Mouse (Mus musculus): ENCODE results near the gene Ankrd31.
"Not testable (repeated sequence)": the region's sequence is repeated elsewhere in the genome, so short reads cannot be mapped to it uniquely, and the experiment has no call there.

The Ankrd31 gene

GRCm38 (mm10) chr13:96859161-96859560, 111.1 kb downstream of the Ankrd31 start:
- DNase-seq (ENCODE audit: low read depth): no peak

- DNase-seq (ENCODE audit: low read depth): no peak
Measured at GRCm38 (mm10) chr13:96870742-96871141, 122.7 kb downstream of the Ankrd31 start.

DNA sequence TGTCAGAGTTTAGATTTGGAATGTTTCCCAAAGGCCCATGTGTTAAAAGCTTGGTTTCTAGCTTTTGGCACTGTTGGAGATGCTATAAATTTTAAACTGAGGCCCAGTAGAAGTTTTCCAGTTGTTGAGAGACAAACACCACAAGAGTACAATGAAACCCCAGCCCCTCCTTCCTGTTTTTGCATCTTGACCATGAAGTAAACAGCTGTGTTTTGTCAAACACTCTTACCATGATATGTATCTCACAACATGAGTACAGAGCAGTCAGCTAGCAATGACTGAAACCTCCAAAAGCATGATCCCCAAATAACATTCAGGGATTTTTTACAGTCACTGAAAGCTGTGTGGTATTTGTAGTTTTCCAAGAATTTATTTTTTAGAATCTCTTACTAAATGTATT, 126.0 kb downstream of the Ankrd31 start:
- DNase-seq (ENCODE audit: low read depth): no peak

DNA sequence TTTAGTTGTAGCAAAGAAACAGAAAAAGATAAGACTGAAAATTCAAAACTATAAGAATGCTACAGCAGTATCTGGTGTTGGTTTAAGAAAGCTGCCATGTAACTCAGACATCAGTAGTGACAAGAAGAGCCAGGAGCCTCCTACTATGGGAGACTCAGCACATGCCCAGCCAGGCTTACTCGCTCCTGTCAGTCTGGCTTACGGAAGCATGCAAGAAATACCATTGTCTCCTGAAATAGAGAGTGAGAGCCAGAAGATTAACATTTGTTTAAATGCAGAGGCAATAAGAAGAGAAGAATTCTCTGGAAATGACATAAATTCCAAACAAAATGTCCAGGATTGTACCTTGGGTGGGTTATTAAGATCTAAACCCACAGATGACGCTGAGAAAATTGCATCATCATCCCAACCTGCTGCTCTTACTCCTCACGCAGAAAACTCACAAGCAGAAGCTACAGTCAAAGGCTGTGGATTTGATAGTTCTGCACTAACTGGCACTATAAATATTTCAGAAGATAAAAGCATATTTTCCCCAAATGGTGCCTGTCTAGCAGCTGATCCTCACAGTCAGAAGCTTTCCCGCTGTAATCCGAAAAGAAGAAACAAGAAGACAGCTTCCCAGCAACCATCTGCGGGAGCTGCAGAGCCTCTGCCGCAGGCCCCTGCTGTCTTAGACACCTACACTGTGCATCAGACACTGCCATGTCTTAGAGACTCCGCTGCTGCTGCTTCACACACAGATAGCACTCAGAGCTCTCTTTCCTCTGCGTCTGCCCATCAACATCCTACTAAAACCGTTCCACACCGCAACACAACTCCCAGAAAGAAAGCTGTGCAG, 130.4 kb downstream of the Ankrd31 start:
- no peak for DNase-seq (ENCODE audit: low read depth)

GRCm38 (mm10) chr13:96884534-96884933, 136.5 kb downstream of the Ankrd31 start:
- DNase-seq (ENCODE audit: low read depth): no peak

GRCm38 (mm10) chr13:96889985-96890384, 141.9 kb downstream of the Ankrd31 start:
- DNase-seq (ENCODE audit: low read depth): no peak

DNA sequence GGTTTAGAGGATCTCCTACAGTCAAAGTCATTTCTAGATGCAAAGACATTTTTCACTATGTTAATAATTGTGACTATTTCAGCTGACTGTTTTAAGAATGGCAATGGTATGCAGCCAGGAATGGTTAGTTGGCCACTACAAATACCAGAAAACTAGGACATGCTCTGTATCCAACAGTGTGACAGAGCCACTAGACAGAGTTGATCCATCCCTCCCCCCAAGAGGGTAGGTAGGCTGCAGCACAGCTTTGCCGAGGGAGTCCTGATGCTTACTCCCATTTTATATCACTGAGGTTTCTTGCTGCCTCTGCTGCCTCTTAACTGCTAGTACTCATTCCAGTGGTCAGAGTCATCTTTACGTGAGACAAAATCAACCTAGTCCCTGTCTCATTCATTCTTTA, 147.1 kb downstream of the Ankrd31 start:
- DNase-seq (ENCODE audit: low read depth): no peak

GRCm38 (mm10) chr13:96906717-96907116, 158.6 kb downstream of the Ankrd31 start:
- DNase-seq (ENCODE audit: low read depth): no peak

DNA sequence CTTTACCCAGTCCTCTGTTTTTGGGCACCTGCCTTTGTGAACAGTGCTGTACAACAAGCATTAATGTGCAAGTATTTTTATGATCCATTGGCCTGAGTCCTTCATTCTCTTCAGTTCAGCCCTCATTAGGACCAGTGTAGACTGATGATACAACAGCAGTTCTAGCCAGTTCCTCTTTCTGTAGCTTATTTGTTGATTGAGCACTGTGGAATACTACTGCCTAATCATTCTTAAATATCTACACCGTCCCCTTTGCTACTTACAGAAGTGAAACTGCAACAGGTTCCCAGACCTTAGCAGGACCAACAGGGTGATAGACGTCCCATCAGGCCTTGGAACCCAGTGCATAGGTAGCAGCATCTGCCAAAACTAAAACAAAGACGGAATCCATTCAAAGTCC, 163.1 kb downstream of the Ankrd31 start:
- no peak for DNase-seq (ENCODE audit: low read depth)

- DNase-seq (ENCODE audit: low read depth): not testable (repeated sequence)
Measured at GRCm38 (mm10) chr13:96923134-96923533, 175.1 kb downstream of the Ankrd31 start.

GRCm38 (mm10) chr13:96923999-96924961, 176.2 kb downstream of the Ankrd31 start, which contains the start of gene Gcnt4:
TSS of gene Gcnt4 (plus strand) at chr13:96924689.
- peak; percentile 16 for DNase-seq (ENCODE audit: low read depth)

DNA sequence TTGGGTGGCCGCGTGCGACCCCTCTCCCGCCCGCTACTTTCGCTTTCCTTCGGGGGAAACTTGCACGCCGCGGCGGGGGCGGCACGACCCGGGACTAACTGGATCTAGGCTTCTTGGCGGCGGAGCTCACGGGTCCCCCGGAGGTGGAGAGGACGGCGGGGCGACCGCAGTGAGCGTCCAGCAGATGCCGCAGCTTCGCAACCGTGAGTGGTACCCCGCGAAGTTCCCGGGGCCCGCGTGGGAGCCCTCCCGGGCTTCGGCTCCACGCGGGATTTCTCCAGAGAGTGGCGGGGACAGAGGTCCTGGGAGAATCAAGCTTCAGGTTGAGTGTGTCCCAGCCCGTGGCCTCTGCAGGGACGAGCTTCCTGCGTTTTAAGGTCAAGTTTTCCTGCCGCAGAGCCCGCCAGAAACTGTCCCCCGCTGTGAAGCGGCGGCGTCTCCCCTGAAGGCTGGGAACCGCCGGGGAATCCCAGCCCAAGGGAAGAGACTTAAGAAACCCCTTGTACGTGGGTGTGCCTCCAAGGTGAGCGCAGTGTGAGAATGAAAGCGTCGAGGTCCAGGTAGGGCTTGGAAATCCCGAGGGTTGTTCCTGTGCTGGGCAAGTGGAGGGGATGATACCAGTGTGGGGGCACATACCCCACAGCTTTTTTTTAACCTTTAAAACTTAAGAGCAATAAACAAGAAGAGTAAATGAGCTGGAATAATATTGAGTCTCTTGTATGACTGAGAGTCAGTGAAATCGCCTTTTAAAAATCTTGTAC, 177.1 kb downstream of the Ankrd31 start:
- DNase-seq (ENCODE audit: low read depth): no peak

- no peak for DNase-seq (ENCODE audit: low read depth)
Measured at GRCm38 (mm10) chr13:96925991-96926725, 178.1 kb downstream of the Ankrd31 start.

DNA sequence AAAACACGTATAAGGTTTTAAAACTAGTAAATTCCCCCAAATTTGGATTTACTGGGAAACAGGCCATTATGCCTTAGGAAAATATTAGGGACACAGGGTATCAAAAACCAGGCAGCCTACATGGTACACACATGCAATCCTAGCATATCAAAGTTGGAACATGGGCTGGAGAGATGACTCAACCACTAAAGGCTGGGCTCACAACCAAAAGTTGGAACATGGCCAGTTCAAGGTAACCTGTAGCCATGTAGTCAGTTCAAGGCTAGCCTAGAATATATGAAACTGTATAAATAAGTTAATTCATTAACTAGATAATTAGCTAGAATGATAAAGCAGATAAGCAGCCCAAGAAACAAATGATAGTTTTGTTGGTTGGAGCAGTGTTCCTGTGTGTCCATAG, 179.7 kb downstream of the Ankrd31 start:
- no peak for DNase-seq (ENCODE audit: low read depth)

- no peak for DNase-seq (ENCODE audit: low read depth)
Measured at GRCm38 (mm10) chr13:96928432-96929039, 180.5 kb downstream of the Ankrd31 start.

DNA sequence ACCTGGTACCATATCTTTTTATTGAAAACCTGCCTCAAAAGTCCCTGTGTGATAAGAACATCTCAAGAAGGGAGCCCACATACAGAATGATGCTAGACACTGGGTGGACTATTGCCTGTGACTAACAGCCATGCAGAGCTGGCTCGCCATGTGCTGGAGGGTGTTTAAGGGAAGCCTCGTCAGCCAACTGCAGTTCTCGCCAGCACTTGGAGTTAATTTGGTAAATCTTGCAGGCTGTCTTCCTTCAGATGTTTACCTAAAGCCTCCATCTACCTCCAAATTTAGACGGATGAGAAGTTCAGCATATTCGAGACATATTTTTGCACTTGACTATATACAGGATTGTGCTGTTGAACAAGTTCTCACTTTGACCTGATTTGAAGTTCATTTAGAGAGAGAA, 184.7 kb downstream of the Ankrd31 start:
- DNase-seq (ENCODE audit: low read depth): no peak

GRCm38 (mm10) chr13:96933367-96933766, 185.3 kb downstream of the Ankrd31 start:
- no peak for DNase-seq (ENCODE audit: low read depth)

- no peak for DNase-seq (ENCODE audit: low read depth)
Measured at GRCm38 (mm10) chr13:96936173-96936777, 188.2 kb downstream of the Ankrd31 start.

DNA sequence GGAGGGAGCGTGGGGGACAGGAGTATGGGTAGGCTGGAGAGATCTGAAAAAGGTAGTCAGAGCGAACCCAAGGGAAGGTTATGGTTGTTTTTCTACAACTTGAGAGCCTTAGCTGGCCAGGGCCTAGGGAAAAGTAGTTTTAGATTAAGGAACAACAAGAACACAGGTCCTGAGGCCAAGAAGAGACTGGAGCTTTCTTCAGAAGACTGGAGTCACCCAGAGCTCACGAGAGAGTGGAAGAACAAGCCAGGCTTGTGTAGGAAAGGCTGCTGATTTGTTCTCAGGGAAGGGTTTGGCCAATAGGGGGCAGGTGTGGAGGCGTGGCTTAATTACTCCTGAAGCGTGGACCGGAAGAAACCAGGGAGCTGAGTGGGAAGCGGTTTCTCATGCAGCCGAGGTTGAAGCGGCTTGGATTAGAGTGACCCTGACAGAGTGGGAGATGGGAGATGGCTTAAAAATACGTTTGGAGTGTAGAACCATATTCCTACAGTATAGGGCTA, 189.0 kb downstream of the Ankrd31 start:
- DNase-seq (ENCODE audit: low read depth): no peak

DNA sequence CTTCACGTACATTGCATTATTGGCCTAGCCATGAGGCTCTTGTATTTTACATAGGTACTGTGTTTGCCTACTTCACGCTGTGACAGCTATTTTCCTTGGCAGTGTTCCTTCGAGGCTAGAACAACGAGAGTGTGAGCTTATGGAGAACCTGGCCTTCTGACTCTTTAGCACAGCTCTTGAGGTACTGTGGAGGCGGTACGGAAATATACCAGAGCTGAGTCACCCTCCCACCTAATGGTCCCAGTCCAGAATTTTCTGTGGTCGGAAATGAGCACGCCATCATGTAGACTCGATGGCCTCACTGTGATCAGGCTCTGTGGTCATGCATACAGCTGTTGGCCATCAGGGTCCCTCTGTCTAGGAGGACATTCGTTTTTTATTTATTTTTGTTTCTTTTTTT, 191.6 kb downstream of the Ankrd31 start:
- DNase-seq (ENCODE audit: low read depth): no peak

Measured in c-Kit-positive CD71-positive TER-119-negative erythroid progenitor cells, embryonic 14.5 days (primary cell).